Mouse (Mus musculus) olfactory bulb, adult 2 months (tissue): ENCODE measurements around the gene Oma1. TPM values are rescaled to one million over a fixed set of nuclear protein-coding genes. Genes with fewer than 3 reads are reported as not detected.

Experiments
- H3K27ac ChIP-seq: fragments of 200-500 bp; 2 replicates; pipeline ENCODE4 v1.5.1; 2012; ENCODE audit warnings: low read depth, low read length; ENCODE audit not compliant: insufficient read depth
- H3K4me1 ChIP-seq: fragments of 200-500 bp; 2 replicates; pipeline ENCODE4 v1.6.1; 2012; ENCODE audit warnings: low read length; ENCODE audit not compliant: control insufficient read depth, insufficient read depth
- H3K4me3 ChIP-seq: fragments of 200-500 bp; 2 replicates; pipeline ENCODE4 v1.5.1; 2012; ENCODE audit warnings: mild to moderate bottlenecking, low read depth, low read length, moderate library complexity; ENCODE audit not compliant: insufficient read depth
- CTCF ChIP-seq: fragments of 200-500 bp; IDR thresholded peaks from 2 replicates; pipeline ENCODE4 v1.5.1; 2012; ENCODE audit warnings: low read depth, mild to moderate bottlenecking, low read length, moderate library complexity; ENCODE audit not compliant: insufficient read depth
- POLR2A ChIP-seq: fragments of 200-500 bp; IDR thresholded peaks from 2 replicates; pipeline ENCODE4 v1.6.1; 2012; ENCODE audit warnings: mild to moderate bottlenecking, low read depth, low read length, moderate library complexity; ENCODE audit not compliant: insufficient read depth
- WGBS: fragments of 180-500 bp; shearing (Covaris S2); methylation state at CpG from one replicate; pipeline ENCODE4 v1.1.7; 2018; 5-methylcytosine and 5-hydroxymethylcytosine counted together
- polyA plus RNA-seq: library from polyadenylated mRNA; stranded (reverse); fragments of >200 nt; gene quantifications from 2 replicates; pipeline ENCODE4 v1.2.4, GENCODE M21; 2012; ENCODE audit warnings: low replicate concordance; ENCODE audit not compliant: missing spikeins, insufficient read depth, insufficient read length

The Oma1 gene
- polyA plus RNA-seq, 1 experiment = not detected

DNA sequence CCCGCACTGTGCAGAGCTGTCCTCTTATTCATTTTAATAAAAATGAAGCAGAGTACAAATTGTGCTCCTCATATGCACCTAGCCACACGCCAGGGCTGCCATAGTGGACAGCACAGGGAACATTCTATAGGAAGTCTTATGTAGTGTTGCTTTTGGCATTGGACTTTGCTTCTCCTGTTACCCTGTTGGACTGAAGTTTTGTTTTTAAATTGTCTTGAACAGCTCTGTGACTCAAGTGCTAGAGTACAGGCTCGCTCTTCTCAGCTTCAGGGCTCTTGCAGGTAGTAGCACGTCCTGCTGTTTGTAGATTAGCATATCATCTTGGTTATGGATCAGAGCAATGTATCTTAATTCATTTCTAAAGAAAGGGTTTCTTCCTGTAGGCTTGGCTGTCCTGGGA lies 2.2 kb downstream of the Oma1 start:
- TF ChIP-seq POLR2A (no peak), CTCF (no peak)
- 94% methylated on average over 4 of the region's 4 CpGs for WGBS
- H3K27ac ChIP-seq = no peak overlapping the region
- H3K4me1 ChIP-seq = no peaks in the 10 kb centered on the region
- H3K4me3 ChIP-seq = no peak overlapping the region

DNA sequence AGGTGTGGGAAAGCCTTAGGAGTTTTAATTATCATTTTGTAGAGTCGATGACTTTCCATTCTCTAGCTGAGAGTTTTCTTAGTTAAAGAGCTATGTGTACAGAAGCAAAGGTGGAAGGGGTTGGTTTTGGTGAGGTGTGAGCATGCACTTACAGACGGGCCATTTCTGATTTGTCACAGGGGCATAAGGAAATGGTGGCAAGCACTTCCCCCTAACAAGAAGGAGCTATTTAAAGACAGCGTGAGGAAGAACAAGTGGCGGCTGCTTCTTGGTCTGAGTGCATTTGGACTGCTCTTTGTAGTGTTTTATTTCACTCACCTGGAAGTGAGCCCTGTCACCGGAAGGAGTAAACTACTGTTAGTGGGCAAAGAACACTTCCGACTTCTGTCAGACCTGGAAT lies 7.8 kb downstream of the Oma1 start:
- no peak overlapping the region for H3K27ac ChIP-seq

DNA sequence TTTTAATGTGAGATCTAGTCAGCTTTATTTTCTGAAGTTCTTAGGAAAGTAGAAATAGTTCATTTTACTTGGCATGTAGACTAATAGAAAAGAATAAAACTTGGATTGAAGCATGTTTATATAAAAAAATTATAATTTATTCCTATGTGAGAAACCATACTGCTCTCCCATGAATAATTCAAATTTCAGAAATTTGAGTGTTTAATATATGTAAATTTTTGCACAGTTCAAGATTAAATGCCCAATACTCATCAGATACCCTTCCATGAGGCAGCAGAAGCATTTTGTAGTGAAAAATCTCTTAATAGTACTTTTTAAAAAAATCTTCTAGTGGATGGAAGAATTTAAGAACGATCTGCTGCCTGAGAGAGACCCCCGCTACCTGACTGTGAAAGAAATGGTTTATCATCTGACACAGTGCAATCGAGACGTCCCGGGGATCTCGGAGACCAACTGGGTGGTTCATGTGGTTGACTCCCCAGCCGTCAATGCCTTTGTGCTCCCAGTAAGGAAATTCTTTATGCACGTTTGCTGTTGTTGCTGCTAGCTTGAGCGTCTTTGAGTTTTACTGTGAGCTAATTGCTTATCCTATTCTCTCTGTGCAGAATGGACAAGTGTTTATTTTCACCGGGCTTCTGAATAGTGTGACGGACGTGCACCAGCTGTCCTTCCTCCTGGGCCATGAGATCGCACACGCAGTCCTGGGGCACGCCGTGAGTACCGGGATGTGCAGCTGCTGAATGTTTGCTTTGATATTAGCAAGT lies 11.3 kb downstream of the Oma1 start:
- Histone ChIP-seq H3K4me1 (no peaks in the 10 kb centered on the region), H3K27ac (no peak overlapping the region), H3K4me3 (no peak overlapping the region)
- TF ChIP-seq POLR2A (no peak), CTCF (no peak)
- WGBS = 53% methylated on average over 17 of the region's 17 CpGs

More for the DNA sequence above, 7.8 kb downstream of the Oma1 start:
- Histone ChIP-seq H3K4me1 (no peaks in the 10 kb centered on the region), H3K4me3 (no peak overlapping the region)
- WGBS = 79% methylated on average over 6 of the region's 6 CpGs
- TF ChIP-seq CTCF = no peak
- TF ChIP-seq POLR2A = no peak

DNA sequence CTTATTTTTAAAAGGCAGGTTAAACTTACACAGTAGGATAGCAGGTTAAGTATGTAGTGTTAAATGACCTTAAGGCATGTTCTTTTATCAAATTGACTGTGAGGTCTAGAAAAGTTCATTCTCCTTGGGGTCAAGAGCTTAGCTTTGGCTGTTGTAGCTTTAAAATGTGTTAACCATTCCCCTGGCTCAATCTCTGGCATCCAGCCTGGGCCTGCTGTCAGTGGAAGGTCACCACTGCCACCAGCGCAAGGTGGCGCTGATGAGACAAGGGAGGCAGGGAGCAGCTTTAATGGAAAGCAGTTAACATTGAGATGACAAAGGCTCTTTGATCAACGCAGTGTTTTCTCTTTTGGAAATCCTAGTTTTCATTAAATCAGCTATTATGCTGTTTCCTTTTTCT lies 13.4 kb downstream of the Oma1 start:
- no peaks in the 10 kb centered on the region for H3K4me1 ChIP-seq
- TF ChIP-seq POLR2A = no peak
- no peak for TF ChIP-seq CTCF
- no peak overlapping the region for H3K27ac ChIP-seq
- H3K4me3 ChIP-seq = no peak overlapping the region
- WGBS = 74% methylated on average over 3 of the region's 3 CpGs

DNA sequence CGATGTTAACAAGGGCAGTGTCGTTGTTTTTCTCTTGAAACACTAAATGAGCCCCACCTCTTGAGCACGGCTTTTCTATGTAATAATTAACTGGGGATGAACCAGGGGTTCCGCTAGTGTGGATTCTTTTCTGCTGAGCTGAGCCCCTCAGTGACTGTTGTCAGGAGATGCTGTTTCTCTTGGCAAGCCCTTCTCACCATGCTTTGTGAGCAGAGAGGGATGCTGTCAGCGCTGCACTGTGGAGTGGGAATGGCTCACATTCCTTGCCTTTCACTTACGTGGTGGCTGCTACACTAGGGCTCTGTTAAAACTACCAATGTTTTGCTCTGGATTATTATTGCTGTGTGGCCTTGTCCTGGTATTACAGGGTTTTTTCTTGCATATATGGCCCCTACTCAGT lies 15.7 kb downstream of the Oma1 start:
- H3K4me3 ChIP-seq = no peak overlapping the region
- TF ChIP-seq CTCF (no peak), POLR2A (no peak)
- 49% methylated on average over 6 of the region's 6 CpGs for WGBS
- H3K4me1 ChIP-seq = no peaks in the 10 kb centered on the region
- H3K27ac ChIP-seq = no peak overlapping the region

DNA sequence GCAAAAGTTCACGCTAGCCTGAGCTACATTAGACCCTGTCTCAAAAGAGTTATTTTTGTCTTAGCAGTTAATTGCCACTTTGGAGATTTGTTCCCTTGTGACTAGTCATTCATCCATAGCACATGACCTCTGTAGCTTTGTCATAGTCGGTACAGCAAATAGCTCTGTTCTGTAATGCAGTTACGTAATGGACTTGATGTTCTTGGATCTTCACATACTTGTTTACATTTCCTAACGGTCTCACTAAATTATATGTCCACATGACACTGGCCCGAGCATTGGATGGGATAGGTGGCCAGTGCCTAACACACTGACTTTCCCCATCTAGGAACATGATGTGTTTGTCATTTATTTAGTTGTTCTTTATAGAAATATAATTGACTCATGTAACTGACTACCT lies 21.5 kb downstream of the Oma1 start:
- Histone ChIP-seq H3K4me1 (no peaks in the 10 kb centered on the region), H3K4me3 (no peak overlapping the region), H3K27ac (no peak overlapping the region)
- TF ChIP-seq POLR2A = no peak
- no peak for TF ChIP-seq CTCF
- WGBS = 67% methylated on average over 5 of the region's 5 CpGs

DNA sequence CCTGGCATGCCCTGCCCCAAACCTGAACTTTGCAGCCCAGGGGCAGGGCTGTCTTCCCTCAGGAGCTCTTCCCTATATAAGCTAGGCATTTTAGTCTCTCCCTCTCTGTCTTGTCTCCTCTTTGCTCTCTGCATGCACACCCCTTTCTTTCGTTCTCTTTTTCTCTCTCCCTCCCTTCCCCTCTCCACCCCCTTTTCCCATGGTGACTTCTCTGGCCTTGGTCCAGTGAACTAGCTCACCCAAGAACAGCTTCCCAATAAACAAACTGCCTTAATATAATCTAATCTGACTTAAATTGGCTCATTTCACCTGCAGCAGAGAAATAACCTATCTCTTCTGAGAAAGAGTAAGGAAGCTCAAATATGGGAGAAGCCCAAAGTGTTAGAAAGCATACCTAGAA lies 27.1 kb downstream of the Oma1 start:
- Histone ChIP-seq H3K4me3 (no peak overlapping the region), H3K4me1 (no peaks in the 10 kb centered on the region), H3K27ac (no peak overlapping the region)
- 32% methylated on average over 1 of the region's 1 CpGs for WGBS
- no peak for TF ChIP-seq CTCF
- TF ChIP-seq POLR2A = no peak

DNA sequence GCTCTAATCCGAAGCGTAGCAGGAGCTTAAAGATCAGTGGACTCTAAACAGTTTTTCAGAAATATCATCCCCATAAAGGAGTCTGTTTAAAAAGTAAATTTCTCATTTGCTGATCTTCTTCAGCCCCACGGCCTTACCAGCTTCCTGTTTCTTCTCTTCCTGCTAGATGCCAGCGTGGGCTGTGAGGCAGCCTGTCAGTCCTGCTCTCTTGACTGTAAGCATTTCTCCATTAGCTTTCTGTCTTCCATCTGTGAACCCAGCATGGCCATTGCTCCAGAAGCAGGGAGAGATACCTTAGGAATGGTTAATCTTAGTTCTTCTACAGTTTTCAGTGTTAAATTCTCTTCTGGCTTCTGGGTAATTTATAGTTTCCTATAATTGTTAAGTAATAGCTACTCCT lies 28.0 kb downstream of the Oma1 start:
- TF ChIP-seq CTCF (no peak), POLR2A (no peak)
- H3K4me3 ChIP-seq = no peak overlapping the region
- H3K27ac ChIP-seq = no peak overlapping the region
- WGBS = 83% methylated on average over 4 of the region's 4 CpGs
- H3K4me1 ChIP-seq = no peaks in the 10 kb centered on the region

DNA sequence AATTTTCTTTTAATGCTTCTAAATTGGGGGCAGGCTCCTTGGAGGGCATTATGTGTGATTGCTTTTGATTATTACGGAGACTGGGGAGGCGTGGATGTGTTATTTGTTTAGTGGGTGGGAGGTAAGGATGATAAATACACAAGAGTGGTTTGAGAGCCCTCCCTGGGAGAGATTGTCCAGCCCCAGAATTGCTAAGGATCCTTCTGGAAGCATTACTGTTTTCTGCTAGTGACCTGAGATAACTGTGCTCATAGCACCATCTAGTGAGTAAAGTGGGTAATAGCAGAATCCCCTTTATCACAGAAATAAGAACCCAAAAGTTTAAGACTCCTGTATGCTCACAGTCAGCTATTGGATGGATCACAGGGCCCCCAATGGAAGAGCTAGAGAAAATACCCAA lies 32.4 kb downstream of the Oma1 start:
- TF ChIP-seq CTCF = no peak
- no peak for TF ChIP-seq POLR2A
- Histone ChIP-seq H3K4me1 (no peaks in the 10 kb centered on the region), H3K27ac (no peak overlapping the region), H3K4me3 (no peak overlapping the region)
- 11% methylated on average over 2 of the region's 2 CpGs for WGBS
